Mouse (Mus musculus) heart, embryonic 12.5 days (tissue): ENCODE measurements around the gene Psmb8. TPM values are rescaled to one million over a fixed set of nuclear protein-coding genes. Genes with fewer than 3 reads are reported as not detected.
"Not testable (repeated sequence)": the region's sequence is repeated elsewhere in the genome, so short reads cannot be mapped to it uniquely, and the experiment has no call there.

ENCODE experiments used
- ATAC-seq: fragments of 200-750 bp; cut with Nextera tagmentation; 2 replicates; pipeline ENCODE4 v1.8.0; 2017; ENCODE audit warnings: moderate TSS enrichment, moderate library complexity; ENCODE audit not compliant: insufficient number of reproducible peaks, low FRiP score
- H3K27ac ChIP-seq: fragments of 300-500 bp; sonication (generic); 2 replicates; pipeline ENCODE4 v1.5.1; 2016; ENCODE audit warnings: mild to moderate bottlenecking, moderate library complexity; ENCODE audit not compliant: poor library complexity, severe bottlenecking
- H3K27me3 ChIP-seq: fragments of 300-500 bp; sonication (generic); replicated peaks from 2 replicates; pipeline ENCODE4 v1.6.1; 2016; ENCODE audit warnings: mild to moderate bottlenecking, moderate library complexity
- H3K36me3 ChIP-seq: fragments of 300-500 bp; sonication (generic); 2 replicates; pipeline ENCODE4 v1.6.1; 2016; ENCODE audit warnings: mild to moderate bottlenecking, moderate library complexity
- H3K4me1 ChIP-seq: fragments of 300-500 bp; sonication (generic); replicated peaks from 2 replicates; pipeline ENCODE4 v1.6.1; 2016; ENCODE audit warnings: mild to moderate bottlenecking
- H3K4me2 ChIP-seq: fragments of 300-500 bp; sonication (generic); 2 replicates; pipeline ENCODE4 v1.6.1; 2016; ENCODE audit warnings: mild to moderate bottlenecking, moderate library complexity
- H3K4me3 ChIP-seq: fragments of 300-500 bp; sonication (generic); 2 replicates; pipeline ENCODE4 v1.5.1; 2016; ENCODE audit warnings: mild to moderate bottlenecking
- H3K9ac ChIP-seq: fragments of 300-500 bp; sonication (generic); 2 replicates; pipeline ENCODE4 v1.6.1; 2016; ENCODE audit warnings: mild to moderate bottlenecking, moderate library complexity
- H3K9me3 ChIP-seq: fragments of 300-500 bp; sonication (generic); replicated peaks from 2 replicates; pipeline ENCODE4 v1.6.1; 2016; ENCODE audit warnings: mild to moderate bottlenecking, moderate library complexity
- WGBS: fragments of 180-500 bp; shearing (Covaris S2); methylation state at CpG from one replicate; pipeline ENCODE4 v1.1.7; 2016; 5-methylcytosine and 5-hydroxymethylcytosine counted together
- polyA plus RNA-seq: library from polyadenylated mRNA; unstranded; fragments of >200 nt; fragmentation: Nextera tagmentation; extraction: Ambion mirVana; gene quantifications from 2 replicates; pipeline ENCODE4 v1.2.1, GENCODE M21; 2016

Gene Psmb8
- polyA plus RNA-seq, 1 experiment from 2014 or later, result 1.9 TPM

DNA sequence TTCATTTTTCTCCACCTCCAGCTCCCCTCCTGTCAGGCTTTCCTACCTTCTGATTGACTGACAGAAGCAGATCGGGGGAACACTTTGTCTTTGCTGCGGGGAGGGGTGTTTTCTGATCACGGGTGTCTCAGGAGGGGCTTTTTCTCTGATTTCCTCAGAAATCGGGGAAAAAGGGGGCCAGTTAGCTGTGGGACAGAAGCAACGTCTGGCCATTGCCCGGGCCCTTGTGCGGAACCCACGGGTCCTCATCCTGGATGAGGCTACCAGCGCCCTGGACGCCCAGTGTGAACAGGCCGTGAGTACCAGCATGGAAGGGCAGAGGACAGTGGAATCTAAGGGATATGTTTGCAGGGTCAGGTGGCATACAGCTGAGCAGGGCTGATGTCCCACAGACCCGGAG lies 17.7 kb downstream of the Psmb8 start:
- Histone ChIP-seq H3K4me1 (no peaks in the 10 kb centered on the region), H3K4me3 (no peak overlapping the region), H3K9ac (no peak overlapping the region), H3K27ac (no peak overlapping the region), H3K36me3 (no peaks in the 10 kb centered on the region), H3K9me3 (peaks cover 6% of the 10 kb centered on the region), H3K4me2 (no peak overlapping the region), H3K27me3 (peaks cover 66% of the 10 kb centered on the region)
- no peak for ATAC-seq
- WGBS, result 81% methylated on average over 12 of the region's 12 CpGs

- 80% methylated on average over 8 of the region's 8 CpGs for WGBS
- H3K9me3 ChIP-seq, result peaks cover 6% of the 10 kb centered on the region
- no peaks in the 10 kb centered on the region for H3K4me1 ChIP-seq
- ATAC-seq, result no peak
- H3K36me3 ChIP-seq, result no peaks in the 10 kb centered on the region
- H3K27me3 ChIP-seq, result peaks cover 44% of the 10 kb centered on the region
- H3K27ac ChIP-seq, result no peak overlapping the region
- H3K4me3 ChIP-seq, result no peak overlapping the region
- no peak overlapping the region for H3K9ac ChIP-seq
- no peak overlapping the region for H3K4me2 ChIP-seq
Observed at GRCm38 (mm10) chr17:34217216-34217928, 19.9 kb downstream of the Psmb8 start.

GRCm38 (mm10) chr17:34217986-34218385 lies 20.5 kb downstream of the Psmb8 start:
- 82% methylated on average over 5 of the region's 5 CpGs for WGBS
- H3K4me1 ChIP-seq, result no peaks in the 10 kb centered on the region
- H3K27me3 ChIP-seq, result peaks cover 38% of the 10 kb centered on the region
- H3K27ac ChIP-seq, result no peak overlapping the region
- H3K9me3 ChIP-seq, result peaks cover 6% of the 10 kb centered on the region
- H3K4me2 ChIP-seq, result no peak overlapping the region
- ATAC-seq, result no peak
- H3K36me3 ChIP-seq, result no peaks in the 10 kb centered on the region
- no peak overlapping the region for H3K9ac ChIP-seq
- H3K4me3 ChIP-seq, result no peak overlapping the region

DNA sequence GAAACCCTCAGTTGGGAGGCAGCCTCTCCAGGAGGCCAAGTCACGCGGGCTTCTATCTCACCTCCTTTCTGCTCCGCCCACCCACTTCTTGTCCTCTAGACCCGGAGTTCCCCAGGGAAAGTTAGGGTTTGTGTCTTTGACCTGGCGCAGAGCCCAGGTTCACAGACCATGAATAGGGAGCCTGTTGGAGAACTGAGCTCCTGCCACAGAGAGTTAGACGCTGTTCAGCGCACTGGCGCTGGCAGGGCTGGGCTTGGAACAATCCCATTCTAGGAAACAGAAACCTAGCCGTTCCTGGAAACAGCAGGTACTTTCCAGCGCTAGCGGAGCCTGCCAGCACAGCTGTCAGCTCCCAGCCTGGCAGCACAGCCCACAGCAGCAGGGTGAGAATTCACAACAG lies 21.2 kb downstream of the Psmb8 start:
- WGBS, result 84% methylated on average over 11 of the region's 11 CpGs
- ATAC-seq, result no peak
- Histone ChIP-seq H3K4me1 (no peaks in the 10 kb centered on the region), H3K9ac (no peak overlapping the region), H3K27ac (no peak overlapping the region), H3K9me3 (peaks cover 6% of the 10 kb centered on the region), H3K4me2 (no peak overlapping the region), H3K4me3 (no peak overlapping the region), H3K36me3 (no peaks in the 10 kb centered on the region), H3K27me3 (peaks cover 31% of the 10 kb centered on the region)

- peaks cover 27% of the 10 kb centered on the region for H3K27me3 ChIP-seq
Observed at GRCm38 (mm10) chr17:34219096-34219495, 21.6 kb downstream of the Psmb8 start.

GRCm38 (mm10) chr17:34219801-34220200 lies 22.3 kb downstream of the Psmb8 start:
- not testable (repeated sequence) for H3K4me1 ChIP-seq, ATAC-seq, H3K9ac ChIP-seq, H3K27ac ChIP-seq, H3K4me3 ChIP-seq, H3K4me2 ChIP-seq, H3K36me3 ChIP-seq
- WGBS, result 92% methylated on average over 4 of the region's 7 CpGs
- H3K27me3 ChIP-seq, result peaks cover 21% of the 10 kb centered on the region
- peaks cover 11% of the 10 kb centered on the region for H3K9me3 ChIP-seq

More at GRCm38 (mm10) chr17:34219096-34219495, 21.6 kb downstream of the Psmb8 start:
- not testable (repeated sequence) for H3K27ac ChIP-seq, H3K4me3 ChIP-seq, H3K36me3 ChIP-seq, H3K9me3 ChIP-seq, H3K4me1 ChIP-seq, H3K9ac ChIP-seq, H3K4me2 ChIP-seq, ATAC-seq
- 87% methylated on average over 8 of the region's 11 CpGs for WGBS

- WGBS, result 91% methylated on average over 6 of the region's 16 CpGs
- not testable (repeated sequence) for H3K4me2 ChIP-seq
Observed at GRCm38 (mm10) chr17:34220401-34220800, 22.9 kb downstream of the Psmb8 start.

DNA sequence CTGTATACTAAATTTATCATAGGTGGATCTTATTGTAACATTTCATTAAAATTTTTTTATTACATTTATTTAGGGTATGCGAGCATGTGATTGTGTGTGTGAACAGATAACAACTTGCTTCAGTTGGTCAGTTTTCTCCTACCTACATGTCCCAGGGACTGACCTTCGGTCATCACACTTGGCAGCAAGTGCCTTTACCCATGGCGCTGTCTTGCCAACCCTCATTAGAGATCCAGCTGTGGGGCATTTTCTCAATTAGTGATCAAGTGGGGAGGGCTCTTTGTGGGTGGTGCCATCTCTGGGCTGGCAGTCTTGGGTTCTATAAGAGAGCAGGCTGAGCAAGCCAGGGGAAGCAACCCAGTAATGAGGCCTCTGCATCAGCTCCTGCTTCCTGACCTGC lies 27.3 kb downstream of the Psmb8 start:
- no peak overlapping the region for H3K9ac ChIP-seq
- no peak overlapping the region for H3K27ac ChIP-seq
- H3K4me3 ChIP-seq, result no peak overlapping the region
- H3K9me3 ChIP-seq, result peaks cover 13% of the 10 kb centered on the region
- no peak overlapping the region for H3K4me2 ChIP-seq
- ATAC-seq, result no peak
- no peaks in the 10 kb centered on the region for H3K27me3 ChIP-seq
- no peaks in the 10 kb centered on the region for H3K4me1 ChIP-seq
- WGBS, result 86% methylated on average over 3 of the region's 3 CpGs
- no peaks in the 10 kb centered on the region for H3K36me3 ChIP-seq

More at GRCm38 (mm10) chr17:34220401-34220800, 22.9 kb downstream of the Psmb8 start:
- peaks cover 15% of the 10 kb centered on the region for H3K27me3 ChIP-seq
- not testable (repeated sequence) for H3K9ac ChIP-seq, ATAC-seq, H3K27ac ChIP-seq, H3K36me3 ChIP-seq, H3K4me3 ChIP-seq, H3K4me1 ChIP-seq
- H3K9me3 ChIP-seq, result peaks cover 17% of the 10 kb centered on the region

- WGBS, result 90% methylated on average over 8 of the region's 8 CpGs
- H3K4me2 ChIP-seq, result no peak overlapping the region
- no peak overlapping the region for H3K4me3 ChIP-seq
- H3K36me3 ChIP-seq, result no peaks in the 10 kb centered on the region
- no peak for ATAC-seq
- H3K27ac ChIP-seq, result no peak overlapping the region
- H3K4me1 ChIP-seq, result no peaks in the 10 kb centered on the region
- H3K9ac ChIP-seq, result no peak overlapping the region
- H3K9me3 ChIP-seq, result peaks cover 13% of the 10 kb centered on the region
- no peaks in the 10 kb centered on the region for H3K27me3 ChIP-seq
Observed at GRCm38 (mm10) chr17:34225426-34225825, 27.9 kb downstream of the Psmb8 start.

GRCm38 (mm10) chr17:34225911-34226310 lies 28.4 kb downstream of the Psmb8 start:
- ATAC-seq, H3K4me1 ChIP-seq, H3K4me3 ChIP-seq, H3K9ac ChIP-seq, H3K27me3 ChIP-seq, H3K36me3 ChIP-seq, H3K4me2 ChIP-seq, H3K27ac ChIP-seq: not testable (repeated sequence)
- H3K9me3 ChIP-seq, result peaks cover 13% of the 10 kb centered on the region
- 96% methylated on average over 14 of the region's 23 CpGs for WGBS

GRCm38 (mm10) chr17:34230971-34231370 lies 33.5 kb downstream of the Psmb8 start:
- not testable (repeated sequence) for H3K9ac ChIP-seq, H3K4me2 ChIP-seq
- WGBS, result 89% methylated on average over 9 of the region's 9 CpGs

GRCm38 (mm10) chr17:34232021-34232420 lies 34.5 kb downstream of the Psmb8 start:
- H3K4me2 ChIP-seq, H3K27ac ChIP-seq, H3K27me3 ChIP-seq, H3K9me3 ChIP-seq, H3K9ac ChIP-seq, H3K4me1 ChIP-seq, ATAC-seq, H3K4me3 ChIP-seq, H3K36me3 ChIP-seq: not testable (repeated sequence)
- 91% methylated on average over 7 of the region's 7 CpGs for WGBS

More at GRCm38 (mm10) chr17:34230971-34231370, 33.5 kb downstream of the Psmb8 start:
- H3K4me1 ChIP-seq, H3K36me3 ChIP-seq, H3K9me3 ChIP-seq, H3K27ac ChIP-seq, H3K4me3 ChIP-seq, ATAC-seq, H3K27me3 ChIP-seq: not testable (repeated sequence)
